Mouse (Mus musculus): Measurements from ENCODE around the gene Eif2d. TPM values are rescaled to one million over a fixed set of nuclear protein-coding genes. Genes with fewer than 3 reads are reported as not detected.

Eif2d gene
- total and polyA plus RNA-seq, 3 experiments = 25.8 to 37.1 (median 34.7) TPM

DNA sequence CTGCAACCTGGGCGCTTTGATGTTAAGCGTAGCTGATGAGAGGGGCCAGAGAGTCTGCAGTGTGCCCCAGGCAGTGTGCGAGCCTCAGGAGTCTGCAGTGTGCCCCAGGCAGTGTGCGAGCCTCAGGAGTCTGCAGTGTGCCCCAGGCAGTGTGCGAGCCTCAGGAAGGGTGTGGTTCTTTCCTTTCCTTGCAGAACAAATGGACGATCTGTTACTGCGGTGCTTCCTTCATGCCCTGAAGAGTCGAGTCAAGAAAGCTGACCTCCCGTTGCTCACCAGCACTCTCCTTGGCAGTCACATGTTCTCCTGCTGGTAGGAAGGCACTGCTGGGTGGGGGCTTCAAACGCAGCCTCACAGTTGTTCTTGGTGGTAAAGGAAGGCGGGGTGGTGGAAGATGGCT, 8.1 kb downstream of the Eif2d start:
- Histone ChIP-seq H3K36me3 (ENCODE audit: control insufficient read depth, insufficient read depth, low read length) (0 out of 2 replicates have a peak, but pooled peaks cover 3% of the 10 kb centered on the region), H3K4me3 (no peak overlapping the region), H3K4me1 (ENCODE audit: control insufficient read depth, insufficient read depth, low read length) (peaks cover 2% of the 10 kb centered on the region; the same call in 1 of the 2 replicates), H3K9ac (ENCODE audit: low read depth, low read length) (no peak overlapping the region), H3K79me2 (replicated peaks; ENCODE audit: control insufficient read depth, insufficient read depth, low read length) (no peaks in the 10 kb centered on the region), H3K27me3 (ENCODE audit: control insufficient read depth, insufficient read depth, low read length) (no peaks in the 10 kb centered on the region), H3K27ac (no peak overlapping the region)
- DNase-seq = no peak
- 52% methylated on average over 11 of the region's 11 CpGs for WGBS
- no peak for TF ChIP-seq EP300 (IDR thresholded peaks at IDR 0.05; ENCODE audit: insufficient read depth, low read depth, low read length)
- TF ChIP-seq POLR2A (IDR thresholded peaks at IDR 0.05; ENCODE audit: insufficient read depth, low read depth, low read length) = no peak
- no peak for TF ChIP-seq CTCF (IDR thresholded peaks at IDR 0.05)
- intact Hi-C loops (cut with DNase I) = no loop called here

- TF ChIP-seq POLR2A (IDR thresholded peaks at IDR 0.05; ENCODE audit: insufficient read depth, low read depth, low read length) = no peak
- no peak for TF ChIP-seq EP300 (IDR thresholded peaks at IDR 0.05; ENCODE audit: insufficient read depth, low read depth, low read length)
- no peak for TF ChIP-seq CTCF (IDR thresholded peaks at IDR 0.05)
- no peak overlapping the region for H3K4me3 ChIP-seq
- H3K4me1 ChIP-seq (ENCODE audit: control insufficient read depth, insufficient read depth, low read length) = peaks cover 2% of the 10 kb centered on the region; the same call in 1 of the 2 replicates
- intact Hi-C loops (cut with DNase I) = no loop called here
- 0 out of 2 replicates have a peak, but pooled peaks cover 3% of the 10 kb centered on the region for H3K36me3 ChIP-seq (ENCODE audit: control insufficient read depth, insufficient read depth, low read length)
- H3K79me2 ChIP-seq (replicated peaks; ENCODE audit: control insufficient read depth, insufficient read depth, low read length) = no peaks in the 10 kb centered on the region
- WGBS = 51% methylated on average over 6 of the region's 6 CpGs
- H3K27ac ChIP-seq = no peak overlapping the region
- no peak overlapping the region for H3K9ac ChIP-seq (ENCODE audit: low read depth, low read length)
- DNase-seq = no peak
- no peaks in the 10 kb centered on the region for H3K27me3 ChIP-seq (ENCODE audit: control insufficient read depth, insufficient read depth, low read length)
Measured at GRCm38 (mm10) chr1:131164427-131164826, 11.4 kb downstream of the Eif2d start.

DNA sequence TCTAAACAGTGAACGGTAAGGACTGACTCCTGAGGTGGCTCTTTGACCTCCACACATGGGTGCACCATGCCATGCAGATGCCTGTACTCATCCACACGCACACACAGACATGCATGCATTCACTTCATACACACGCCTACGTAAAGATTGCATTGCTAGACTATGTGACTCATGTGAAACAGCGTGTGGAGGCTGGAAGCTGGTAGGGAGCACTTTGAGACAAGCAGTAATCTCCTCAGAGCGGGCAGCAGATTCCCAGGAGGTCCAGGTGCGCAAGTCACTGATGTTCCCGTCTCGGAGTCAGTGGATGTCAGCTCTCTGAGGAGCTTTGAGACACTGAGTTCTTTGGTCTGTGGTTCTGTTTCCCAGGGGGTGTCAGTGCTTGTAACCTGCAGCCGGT, 14.6 kb downstream of the Eif2d start:
- no peak overlapping the region for H3K4me3 ChIP-seq
- H3K9ac ChIP-seq (ENCODE audit: low read depth, low read length) = no peak overlapping the region
- intact Hi-C loops (cut with DNase I) = no loop called here
- WGBS = 95% methylated on average over 10 of the region's 10 CpGs
- H3K27me3 ChIP-seq (ENCODE audit: control insufficient read depth, insufficient read depth, low read length) = no peaks in the 10 kb centered on the region
- peaks cover under 1% of the 10 kb centered on the region; the same call in 1 of the 2 replicates for H3K4me1 ChIP-seq (ENCODE audit: control insufficient read depth, insufficient read depth, low read length)
- no peak for TF ChIP-seq POLR2A (IDR thresholded peaks at IDR 0.05; ENCODE audit: insufficient read depth, low read depth, low read length)
- TF ChIP-seq EP300 (IDR thresholded peaks at IDR 0.05; ENCODE audit: insufficient read depth, low read depth, low read length) = no peak
- no peak for TF ChIP-seq CTCF (IDR thresholded peaks at IDR 0.05)
- H3K36me3 ChIP-seq (ENCODE audit: control insufficient read depth, insufficient read depth, low read length) = no peaks in the 10 kb centered on the region
- no peak overlapping the region for H3K27ac ChIP-seq
- no peak for DNase-seq
- H3K79me2 ChIP-seq (replicated peaks; ENCODE audit: control insufficient read depth, insufficient read depth, low read length) = no peaks in the 10 kb centered on the region

- TF ChIP-seq POLR2A (IDR thresholded peaks at IDR 0.05; ENCODE audit: insufficient read depth, low read depth, low read length) (peak; percentile 50; the same call in 1 of the 2 replicates), CTCF (IDR thresholded peaks at IDR 0.05) (no peak), EP300 (IDR thresholded peaks at IDR 0.05; ENCODE audit: insufficient read depth, low read depth, low read length) (peak; percentile 46; the same call in 1 of the 2 replicates)
- no peak for DNase-seq
- no peak overlapping the region for H3K9ac ChIP-seq (ENCODE audit: low read depth, low read length)
- peak overlapping the region; percentile 2 for H3K4me3 ChIP-seq
- H3K79me2 ChIP-seq (replicated peaks; ENCODE audit: control insufficient read depth, insufficient read depth, low read length) = no peaks in the 10 kb centered on the region
- WGBS = 48% methylated on average over 7 of the region's 7 CpGs
- H3K4me1 ChIP-seq (ENCODE audit: control insufficient read depth, insufficient read depth, low read length) = peaks cover 6% of the 10 kb centered on the region
- H3K27me3 ChIP-seq (ENCODE audit: control insufficient read depth, insufficient read depth, low read length) = no peaks in the 10 kb centered on the region
- peak overlapping the region; percentile 82 for H3K27ac ChIP-seq
- intact Hi-C loops (cut with DNase I) = no loop called here
- H3K36me3 ChIP-seq (ENCODE audit: control insufficient read depth, insufficient read depth, low read length) = no peaks in the 10 kb centered on the region; the same call in 1 of the 2 replicates
Measured at GRCm38 (mm10) chr1:131173001-131173400, 20.0 kb downstream of the Eif2d start.

DNA sequence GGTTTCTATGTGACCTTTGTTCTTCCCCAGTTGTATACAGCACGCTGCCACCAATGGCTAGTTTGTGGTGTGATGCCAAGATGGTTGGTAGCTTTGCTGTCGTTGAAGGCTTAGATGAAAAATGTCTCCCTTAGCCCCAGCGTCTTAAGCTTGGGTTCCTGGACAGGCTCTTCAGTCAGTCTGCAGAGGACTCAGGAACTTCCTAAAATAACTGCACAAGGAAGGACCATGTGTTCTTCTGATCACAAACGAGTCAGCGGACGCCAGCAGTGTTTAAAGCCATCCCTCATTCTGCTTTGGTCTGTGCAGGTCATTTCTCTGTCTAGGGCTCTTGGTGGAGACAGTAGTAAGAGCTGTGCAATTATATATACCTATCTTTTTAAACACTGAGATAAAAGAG, 20.8 kb downstream of the Eif2d start:
- no peak for DNase-seq
- no peak overlapping the region for H3K9ac ChIP-seq (ENCODE audit: low read depth, low read length)
- no peak for TF ChIP-seq CTCF (IDR thresholded peaks at IDR 0.05)
- no peak for TF ChIP-seq EP300 (IDR thresholded peaks at IDR 0.05; ENCODE audit: insufficient read depth, low read depth, low read length)
- TF ChIP-seq POLR2A (IDR thresholded peaks at IDR 0.05; ENCODE audit: insufficient read depth, low read depth, low read length) = no peak
- H3K4me3 ChIP-seq = peak overlapping the region; percentile 2
- H3K27me3 ChIP-seq (ENCODE audit: control insufficient read depth, insufficient read depth, low read length) = no peaks in the 10 kb centered on the region
- WGBS = 30% methylated on average over 6 of the region's 6 CpGs
- no peaks in the 10 kb centered on the region; the same call in 1 of the 2 replicates for H3K36me3 ChIP-seq (ENCODE audit: control insufficient read depth, insufficient read depth, low read length)
- intact Hi-C loops (cut with DNase I) = no loop called here
- peak overlapping the region; percentile 82 for H3K27ac ChIP-seq
- H3K79me2 ChIP-seq (replicated peaks; ENCODE audit: control insufficient read depth, insufficient read depth, low read length) = no peaks in the 10 kb centered on the region
- peaks cover 6% of the 10 kb centered on the region for H3K4me1 ChIP-seq (ENCODE audit: control insufficient read depth, insufficient read depth, low read length)

GRCm38 (mm10) chr1:131174299-131174861, 21.4 kb downstream of the Eif2d start:
- 63% methylated on average over 12 of the region's 12 CpGs for WGBS
- H3K4me1 ChIP-seq (ENCODE audit: control insufficient read depth, insufficient read depth, low read length) = peaks cover 6% of the 10 kb centered on the region
- DNase-seq = no peak
- H3K36me3 ChIP-seq (ENCODE audit: control insufficient read depth, insufficient read depth, low read length) = no peaks in the 10 kb centered on the region; the same call in 1 of the 2 replicates
- H3K79me2 ChIP-seq (replicated peaks; ENCODE audit: control insufficient read depth, insufficient read depth, low read length) = no peaks in the 10 kb centered on the region
- intact Hi-C loops (cut with DNase I) = no loop called here
- H3K9ac ChIP-seq (ENCODE audit: low read depth, low read length) = no peak overlapping the region
- peak overlapping the region; percentile 82 for H3K27ac ChIP-seq
- TF ChIP-seq CTCF (IDR thresholded peaks at IDR 0.05) (no peak), EP300 (IDR thresholded peaks at IDR 0.05; ENCODE audit: insufficient read depth, low read depth, low read length) (no peak), POLR2A (IDR thresholded peaks at IDR 0.05; ENCODE audit: insufficient read depth, low read depth, low read length) (no peak)
- H3K4me3 ChIP-seq = no peak overlapping the region
- H3K27me3 ChIP-seq (ENCODE audit: control insufficient read depth, insufficient read depth, low read length) = no peaks in the 10 kb centered on the region

Measured in heart, adult 2 months (tissue).